Mouse (Mus musculus) liver, adult 2 months (tissue): Measurements from ENCODE around the gene Sap30l.

Experiments
- CTCF ChIP-seq: fragments of 200-500 bp; IDR thresholded peaks from 2 replicates; pipeline ENCODE4 v1.5.1; 2011; ENCODE audit warnings: low read depth, low read length, control low read depth
- POLR2A ChIP-seq: fragments of 200-500 bp; IDR thresholded peaks from 2 replicates; pipeline ENCODE4 v1.6.1; 2011; ENCODE audit warnings: low read length, control low read depth; ENCODE audit not compliant: insufficient read depth; ENCODE audit errors: extremely low read depth

- TF ChIP-seq POLR2A, result no peak
- no peak for TF ChIP-seq CTCF
Observed at GRCm38 (mm10) chr11:57813641-57814040, 12.2 kb downstream of the Sap30l start.
